Mouse (Mus musculus) C2C12 (cell line): Measurements from ENCODE around the gene Ctsk.

ENCODE experiments used
- CTCF ChIP-seq: IDR thresholded peaks from one replicate; pipeline ENCODE4 v1.5.1; 2011; ENCODE audit not compliant: control insufficient read depth, insufficient read depth, insufficient read length
- MAX ChIP-seq: IDR thresholded peaks from one replicate; pipeline ENCODE4 v1.6.1; 2011; ENCODE audit warnings: mild to moderate bottlenecking, control low read depth

DNA sequence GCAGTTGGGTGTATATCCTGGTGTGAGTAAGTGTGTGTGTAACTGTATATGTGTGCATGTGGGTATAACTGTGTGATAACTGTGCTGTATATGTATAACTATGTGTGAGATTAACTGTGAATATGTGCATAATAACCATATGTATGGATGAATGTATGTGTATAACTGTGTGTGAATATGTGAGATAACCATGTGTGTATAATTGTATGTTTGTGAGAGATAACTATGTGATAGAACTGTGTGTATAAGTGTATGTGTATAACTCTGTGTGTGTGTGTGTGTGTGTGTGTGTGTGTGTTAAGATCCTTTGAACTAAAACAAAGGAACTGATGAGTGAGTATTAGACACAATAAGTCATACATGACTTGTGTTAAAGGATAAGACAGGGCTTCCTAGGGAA, 27.1 kb downstream of the Ctsk start:
- TF ChIP-seq MAX (no peak), CTCF (no peak)
